Mouse (Mus musculus): ENCODE results near the gene Ak4. TPM values are rescaled to one million over a fixed set of nuclear protein-coding genes. Genes with fewer than 3 reads are reported as not detected.

The Ak4 gene
- polyA plus RNA-seq, 1 experiment from 2014 or later, result 7.5 TPM

DNA sequence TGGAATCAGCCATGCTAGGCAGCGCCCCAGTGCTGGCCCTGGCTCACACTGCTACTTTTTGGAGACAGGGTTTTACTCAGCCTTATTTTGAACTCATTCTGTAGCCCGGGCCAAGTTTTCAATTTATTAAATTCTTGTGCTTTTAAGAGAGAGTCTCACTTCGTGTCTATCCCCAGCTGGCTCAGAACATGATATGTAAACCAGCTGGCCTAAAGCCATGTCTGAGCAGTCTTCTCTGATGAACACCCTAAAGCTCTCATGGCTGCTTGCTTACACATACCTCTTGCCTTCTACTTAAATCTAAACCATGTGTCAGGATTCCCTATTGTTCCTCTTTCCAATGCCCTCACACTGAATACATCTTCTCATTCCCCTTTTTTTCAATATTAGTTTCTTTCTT, 14.2 kb upstream of the Ak4 start:
- H3K27ac ChIP-seq (replicated peaks; ENCODE audit: low read depth, low read length), result no peak overlapping the region
- H3K4me2 ChIP-seq (ENCODE audit: low read depth, low read length), result no peak overlapping the region
- DNase-seq (ENCODE audit: low spot score) (peak; percentile 9), ATAC-seq (replicated peaks; ENCODE audit: insufficient number of reproducible peaks, low FRiP score, low TSS enrichment, low read depth) (no peak)
- H3K36me3 ChIP-seq (replicated peaks; ENCODE audit: control insufficient read depth, insufficient read depth, low read depth, low read length), result no peaks in the 10 kb centered on the region
- no peaks in the 10 kb centered on the region for H3K9me3 ChIP-seq (replicated peaks; ENCODE audit: control insufficient read depth, low read length)
- no peak overlapping the region for H3K9ac ChIP-seq (replicated peaks; ENCODE audit: low read length)
- 64% methylated on average over 3 of the region's 3 CpGs for WGBS
- H3K4me1 ChIP-seq (ENCODE audit: control insufficient read depth, insufficient read depth, low read length), result no peaks in the 10 kb centered on the region
- H3K4me3 ChIP-seq (ENCODE audit: low read depth, low read length), result no peak overlapping the region
- H3K27me3 ChIP-seq (ENCODE audit: control insufficient read depth, insufficient read depth, low read length), result no peaks in the 10 kb centered on the region

DNA sequence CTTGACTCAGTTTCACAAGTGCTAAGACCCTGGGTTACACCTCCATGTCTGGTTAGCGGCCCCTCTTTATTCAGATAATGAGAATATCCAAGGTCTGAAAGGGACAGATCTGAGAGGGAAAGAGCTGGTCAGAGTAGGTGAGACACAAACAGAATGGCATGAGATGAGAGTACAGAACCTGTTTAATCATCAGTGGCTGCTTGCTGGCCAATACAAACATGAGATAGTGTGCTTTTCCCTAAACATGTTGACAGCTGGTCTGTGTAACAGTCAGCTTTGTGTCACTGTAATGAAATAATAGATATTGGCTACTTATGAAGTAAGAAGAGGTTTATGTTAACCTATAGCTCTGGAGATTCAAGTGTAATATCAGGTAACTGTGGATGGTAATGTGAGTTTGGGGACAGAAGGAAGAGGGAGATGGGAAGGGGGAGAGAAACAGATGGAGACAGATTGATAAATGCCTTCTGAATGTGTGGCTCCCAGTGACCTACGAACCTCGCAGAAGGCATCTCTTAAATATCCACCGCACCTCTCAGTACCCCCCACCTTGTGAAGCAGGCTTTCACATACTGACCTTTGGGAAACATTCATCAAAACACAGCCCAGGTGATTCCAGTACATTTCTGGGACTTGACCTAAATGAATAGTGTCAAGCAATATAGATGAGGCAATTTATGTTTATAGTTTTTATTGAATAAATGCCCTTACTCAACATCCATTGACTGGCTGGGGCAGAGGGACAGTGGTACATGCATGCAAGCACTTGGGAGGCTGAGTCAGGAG, 12.5 kb upstream of the Ak4 start:
- Histone ChIP-seq H3K9ac (replicated peaks; ENCODE audit: low read length) (no peak overlapping the region), H3K36me3 (replicated peaks; ENCODE audit: control insufficient read depth, insufficient read depth, low read depth, low read length) (no peaks in the 10 kb centered on the region), H3K4me1 (ENCODE audit: control insufficient read depth, insufficient read depth, low read length) (no peaks in the 10 kb centered on the region), H3K27me3 (ENCODE audit: control insufficient read depth, insufficient read depth, low read length) (no peaks in the 10 kb centered on the region), H3K4me2 (ENCODE audit: low read depth, low read length) (no peak overlapping the region), H3K27ac (replicated peaks; ENCODE audit: low read depth, low read length) (no peak overlapping the region), H3K9me3 (replicated peaks; ENCODE audit: control insufficient read depth, low read length) (no peaks in the 10 kb centered on the region), H3K4me3 (ENCODE audit: low read depth, low read length) (no peak overlapping the region)
- DNase-seq (ENCODE audit: low spot score) (no peak), ATAC-seq (replicated peaks; ENCODE audit: insufficient number of reproducible peaks, low FRiP score, low TSS enrichment, low read depth) (no peak)
- WGBS, result 90% methylated on average over 4 of the region's 4 CpGs

DNA sequence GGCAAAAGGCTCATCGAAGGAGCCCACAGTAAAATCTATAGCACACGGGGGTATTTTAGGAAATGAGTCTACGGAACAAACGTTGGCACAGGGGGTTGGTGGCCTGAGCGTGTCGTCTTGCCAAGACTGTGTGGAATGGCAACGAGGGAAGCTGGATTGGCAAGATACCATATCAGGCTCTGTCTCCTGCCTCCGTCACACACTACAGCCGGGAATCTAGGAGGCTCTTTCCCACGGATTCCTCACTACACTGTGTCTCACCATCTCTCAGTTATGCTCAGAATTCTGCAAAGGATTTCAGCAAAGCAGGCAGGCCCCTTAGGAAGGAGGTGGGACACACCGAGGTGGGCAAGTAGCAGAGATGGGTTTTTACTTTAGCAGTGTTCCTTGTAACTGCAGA, 2.1 kb upstream of the Ak4 start:
- H3K4me3 ChIP-seq (ENCODE audit: low read depth, low read length), result no peak overlapping the region
- no peak for DNase-seq (ENCODE audit: low spot score)
- no peak overlapping the region for H3K27ac ChIP-seq (replicated peaks; ENCODE audit: low read depth, low read length)
- H3K9me3 ChIP-seq (replicated peaks; ENCODE audit: control insufficient read depth, low read length), result no peaks in the 10 kb centered on the region
- H3K27me3 ChIP-seq (ENCODE audit: control insufficient read depth, insufficient read depth, low read length), result no peaks in the 10 kb centered on the region
- no peaks in the 10 kb centered on the region for H3K36me3 ChIP-seq (replicated peaks; ENCODE audit: control insufficient read depth, insufficient read depth, low read depth, low read length)
- ATAC-seq (replicated peaks; ENCODE audit: insufficient number of reproducible peaks, low FRiP score, low TSS enrichment, low read depth), result no peak
- no peak overlapping the region for H3K4me2 ChIP-seq (ENCODE audit: low read depth, low read length)
- no peak overlapping the region for H3K9ac ChIP-seq (replicated peaks; ENCODE audit: low read length)
- H3K4me1 ChIP-seq (ENCODE audit: control insufficient read depth, insufficient read depth, low read length), result peaks cover 3% of the 10 kb centered on the region; the same call in 1 of the 2 replicates
- 91% methylated on average over 11 of the region's 11 CpGs for WGBS

DNA sequence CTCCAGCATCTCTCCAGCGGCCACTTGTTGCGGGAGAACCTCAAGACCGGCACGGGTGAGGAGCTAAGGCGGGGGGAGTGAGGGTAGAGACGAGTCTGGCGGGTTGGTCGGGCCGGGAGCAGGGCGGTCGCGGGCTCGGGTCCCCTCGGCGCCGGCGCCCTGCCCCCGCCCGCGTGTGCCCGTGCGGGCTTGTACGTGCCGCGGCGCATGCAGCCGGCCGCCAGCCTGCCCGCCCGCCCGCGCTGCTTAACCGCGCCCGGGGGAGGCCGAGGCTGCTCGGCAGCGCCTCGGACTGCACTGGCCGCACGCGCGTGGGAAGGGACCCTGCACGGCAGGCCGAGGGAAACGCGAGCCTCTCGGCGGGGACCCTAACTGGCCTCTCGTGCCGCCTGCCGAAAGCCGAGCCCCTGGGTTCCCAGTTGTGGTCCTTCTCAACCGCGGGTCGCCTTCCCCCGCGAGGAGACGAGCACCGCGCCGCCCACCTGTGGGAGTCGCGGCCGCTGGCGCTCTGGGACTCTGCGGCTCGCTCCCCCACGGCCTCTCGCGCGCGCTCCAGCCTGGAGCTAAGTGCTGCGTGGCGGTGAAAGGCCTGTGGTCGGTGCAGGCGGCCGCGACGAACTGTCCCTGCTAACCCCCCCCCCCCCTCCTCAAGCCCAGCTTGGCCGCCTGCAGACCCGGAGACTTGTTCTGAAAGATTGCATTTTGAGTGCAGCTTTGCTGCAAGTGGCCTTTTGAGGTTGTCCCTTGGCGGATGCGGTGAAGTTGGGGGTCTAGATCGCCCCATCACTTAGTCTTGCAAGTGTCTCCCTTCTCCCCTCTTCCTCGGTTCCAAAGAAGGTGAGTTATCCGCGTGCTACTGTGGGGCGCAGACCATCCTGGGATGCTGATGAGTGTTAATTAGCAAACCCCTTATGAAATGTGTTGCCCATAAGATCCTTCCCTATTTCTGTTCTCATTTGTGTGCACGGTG, 1.1 kb downstream of the Ak4 start:
- H3K4me3 ChIP-seq (ENCODE audit: low read depth, low read length), result peak overlapping the region; percentile 75
- DNase-seq (ENCODE audit: low spot score) (peak; percentile 60), ATAC-seq (replicated peaks; ENCODE audit: insufficient number of reproducible peaks, low FRiP score, low TSS enrichment, low read depth) (peak; percentile 86)
- H3K4me2 ChIP-seq (ENCODE audit: low read depth, low read length), result peak overlapping the region; percentile 95
- no peaks in the 10 kb centered on the region for H3K36me3 ChIP-seq (replicated peaks; ENCODE audit: control insufficient read depth, insufficient read depth, low read depth, low read length)
- H3K27me3 ChIP-seq (ENCODE audit: control insufficient read depth, insufficient read depth, low read length), result no peaks in the 10 kb centered on the region
- no peaks in the 10 kb centered on the region for H3K9me3 ChIP-seq (replicated peaks; ENCODE audit: control insufficient read depth, low read length)
- H3K9ac ChIP-seq (replicated peaks; ENCODE audit: low read length), result peak overlapping the region; percentile 84
- H3K4me1 ChIP-seq (ENCODE audit: control insufficient read depth, insufficient read depth, low read length), result peaks cover 3% of the 10 kb centered on the region; the same call in 1 of the 2 replicates
- 0 out of 2 replicates have a peak overlapping the region, but pooled peaks have one; percentile 41 for H3K27ac ChIP-seq (replicated peaks; ENCODE audit: low read depth, low read length)
- WGBS, result under 1% methylated on average over 69 of the region's 90 CpGs

DNA sequence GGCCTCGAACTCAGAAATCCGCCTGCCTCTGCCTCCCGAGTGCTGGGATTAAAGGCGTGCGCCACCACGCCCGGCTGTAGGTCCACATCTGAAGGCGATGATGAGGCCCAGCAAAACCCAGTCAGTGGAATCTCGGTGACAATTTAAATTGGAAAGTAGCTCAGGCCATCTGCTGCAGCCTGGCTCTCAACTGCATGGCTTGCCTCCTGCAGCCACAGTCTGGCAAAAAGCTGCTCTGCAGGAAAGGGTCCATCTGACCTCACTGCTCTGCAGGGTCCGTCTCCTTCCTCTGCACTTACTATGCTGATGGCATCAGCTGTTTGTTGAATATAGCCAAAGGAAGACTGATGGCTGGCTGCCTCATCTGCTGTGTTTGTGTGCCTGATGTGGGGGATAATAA, 3.9 kb downstream of the Ak4 start:
- WGBS, result 90% methylated on average over 9 of the region's 10 CpGs
- Histone ChIP-seq H3K27me3 (ENCODE audit: control insufficient read depth, insufficient read depth, low read length) (no peaks in the 10 kb centered on the region), H3K27ac (replicated peaks; ENCODE audit: low read depth, low read length) (no peak overlapping the region), H3K9me3 (replicated peaks; ENCODE audit: control insufficient read depth, low read length) (no peaks in the 10 kb centered on the region), H3K4me3 (ENCODE audit: low read depth, low read length) (no peak overlapping the region), H3K4me1 (ENCODE audit: control insufficient read depth, insufficient read depth, low read length) (peaks cover 3% of the 10 kb centered on the region; the same call in 1 of the 2 replicates), H3K36me3 (replicated peaks; ENCODE audit: control insufficient read depth, insufficient read depth, low read depth, low read length) (no peaks in the 10 kb centered on the region), H3K9ac (replicated peaks; ENCODE audit: low read length) (no peak overlapping the region), H3K4me2 (ENCODE audit: low read depth, low read length) (no peak overlapping the region)
- ATAC-seq (replicated peaks; ENCODE audit: insufficient number of reproducible peaks, low FRiP score, low TSS enrichment, low read depth) (no peak), DNase-seq (ENCODE audit: low spot score) (no peak)

DNA sequence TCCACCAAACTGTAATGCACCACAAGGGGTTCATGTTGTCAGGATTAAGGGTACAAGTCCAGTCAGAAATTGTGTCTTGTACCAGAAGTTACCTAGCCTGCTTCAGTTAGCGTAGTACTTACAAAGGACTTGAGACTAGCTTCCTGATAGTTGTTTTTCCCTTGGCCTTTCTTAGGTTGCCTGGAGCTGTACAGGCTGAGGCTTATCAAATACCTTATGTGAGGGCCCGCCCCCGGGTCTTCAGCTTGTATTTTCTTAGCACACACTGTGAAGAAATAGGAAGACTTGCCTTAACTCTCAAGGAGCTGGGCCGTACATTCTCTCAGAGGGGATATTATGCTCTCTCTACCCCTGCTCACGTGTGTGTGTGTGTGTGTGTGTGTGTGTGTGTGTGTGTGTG, 4.5 kb downstream of the Ak4 start:
- Histone ChIP-seq H3K9me3 (replicated peaks; ENCODE audit: control insufficient read depth, low read length) (no peaks in the 10 kb centered on the region), H3K4me3 (ENCODE audit: low read depth, low read length) (no peak overlapping the region), H3K36me3 (replicated peaks; ENCODE audit: control insufficient read depth, insufficient read depth, low read depth, low read length) (no peaks in the 10 kb centered on the region), H3K4me1 (ENCODE audit: control insufficient read depth, insufficient read depth, low read length) (peaks cover 3% of the 10 kb centered on the region; the same call in 1 of the 2 replicates), H3K27ac (replicated peaks; ENCODE audit: low read depth, low read length) (no peak overlapping the region), H3K4me2 (ENCODE audit: low read depth, low read length) (no peak overlapping the region), H3K9ac (replicated peaks; ENCODE audit: low read length) (no peak overlapping the region), H3K27me3 (ENCODE audit: control insufficient read depth, insufficient read depth, low read length) (no peaks in the 10 kb centered on the region)
- WGBS, result 88% methylated on average over 5 of the region's 5 CpGs
- ATAC-seq (replicated peaks; ENCODE audit: insufficient number of reproducible peaks, low FRiP score, low TSS enrichment, low read depth) (no peak), DNase-seq (ENCODE audit: low spot score) (no peak)

DNA sequence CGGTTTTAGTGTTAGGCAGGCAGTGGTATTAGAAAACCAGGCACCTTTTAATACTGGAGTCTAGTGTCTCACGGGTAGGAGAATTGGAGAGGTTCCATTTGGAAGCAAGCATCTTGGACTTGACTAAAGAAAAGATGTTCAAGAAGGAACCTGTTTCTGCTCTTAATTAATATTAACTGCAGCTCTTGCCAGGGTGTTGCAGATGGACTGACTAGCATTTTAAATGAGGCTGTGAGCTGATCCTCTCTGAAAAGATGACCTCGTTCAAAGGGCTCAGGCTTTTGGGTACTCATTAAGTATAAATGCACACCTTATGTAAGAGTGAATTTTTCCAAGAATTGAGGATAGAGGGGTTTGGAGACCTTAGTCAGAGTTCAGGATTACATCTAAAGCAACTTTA, 5.4 kb downstream of the Ak4 start:
- Histone ChIP-seq H3K4me3 (ENCODE audit: low read depth, low read length) (no peak overlapping the region), H3K9me3 (replicated peaks; ENCODE audit: control insufficient read depth, low read length) (no peaks in the 10 kb centered on the region)
- ATAC-seq (replicated peaks; ENCODE audit: insufficient number of reproducible peaks, low FRiP score, low TSS enrichment, low read depth), result no peak

More for the DNA sequence above, 5.4 kb downstream of the Ak4 start:
- H3K4me2 ChIP-seq (ENCODE audit: low read depth, low read length), result no peak overlapping the region
- H3K4me1 ChIP-seq (ENCODE audit: control insufficient read depth, insufficient read depth, low read length), result peaks cover 3% of the 10 kb centered on the region; the same call in 1 of the 2 replicates
- no peaks in the 10 kb centered on the region for H3K27me3 ChIP-seq (ENCODE audit: control insufficient read depth, insufficient read depth, low read length)
- H3K9ac ChIP-seq (replicated peaks; ENCODE audit: low read length), result no peak overlapping the region
- DNase-seq (ENCODE audit: low spot score), result no peak
- no peak overlapping the region for H3K27ac ChIP-seq (replicated peaks; ENCODE audit: low read depth, low read length)
- 83% methylated on average over 3 of the region's 3 CpGs for WGBS
- no peaks in the 10 kb centered on the region for H3K36me3 ChIP-seq (replicated peaks; ENCODE audit: control insufficient read depth, insufficient read depth, low read depth, low read length)
